In genomic region chr10:74387538-74388499, GRCm38 (mm10) we compare ENCODE assay signal across 17 mouse cellular contexts.
DNase-seq lines count a peak whose midpoint lies in the region; ATAC-seq and TF ChIP-seq lines count a peak whose summit lies in the region.
"Had no signal": no experiment of that assay in that cellular context is flagged by ENCODE, and none has a peak within 500 bp of the region (broad histone marks: within the 10 kb centered on the region; RNA-seq: fewer than 3 reads in every experiment).

No protein-coding gene starts in this region.

- no peak for TF ChIP-seq EP300 in heart, adult 2 months (IDR thresholded peaks at IDR 0.05; ENCODE audit: insufficient read depth, low read depth, low read length)

- H3K9ac ChIP-seq in kidney, embryonic 15.5 days: no peak overlapping the region
- no peak overlapping the region for H3K9ac ChIP-seq in hindbrain, embryonic 13.5 days
- H3K9ac ChIP-seq in heart, adult 2 months (ENCODE audit: low read depth, low read length): no peak overlapping the region
- H3K9ac ChIP-seq: heart, embryonic 13.5 days; lung, embryonic 15.5 days had no signal

- H3K36me3 ChIP-seq in kidney, embryonic 15.5 days: no peaks in the 10 kb centered on the region
- H3K36me3 ChIP-seq in hindbrain, embryonic 13.5 days: no peaks in the 10 kb centered on the region
- no peaks in the 10 kb centered on the region for H3K36me3 ChIP-seq in heart, adult 2 months (ENCODE audit: control insufficient read depth, insufficient read depth, low read length)
- H3K36me3 ChIP-seq: heart, embryonic 13.5 days; lung, embryonic 15.5 days had no signal

- no peak for TF ChIP-seq CTCF in heart, adult 2 months (IDR thresholded peaks at IDR 0.05)

- no peaks in the 10 kb centered on the region for H3K9me3 ChIP-seq in kidney, embryonic 15.5 days (replicated peaks)
- no peaks in the 10 kb centered on the region for H3K9me3 ChIP-seq in hindbrain, embryonic 13.5 days
- H3K9me3 ChIP-seq: heart, embryonic 13.5 days; lung, embryonic 15.5 days had no signal

- WGBS in kidney, embryonic 15.5 days: 36% methylated on average over 10 of the region's 10 CpGs
- WGBS in hindbrain, embryonic 13.5 days: 54% methylated on average over 10 of the region's 10 CpGs
- 72% methylated on average over 10 of the region's 10 CpGs for WGBS in heart, adult 2 months

- no peaks in the 10 kb centered on the region for H3K27me3 ChIP-seq in kidney, embryonic 15.5 days
- no peaks in the 10 kb centered on the region for H3K27me3 ChIP-seq in hindbrain, embryonic 13.5 days
- H3K27me3 ChIP-seq in heart, adult 2 months (ENCODE audit: control insufficient read depth, insufficient read depth, low read length): no peaks in the 10 kb centered on the region
- H3K27me3 ChIP-seq: heart, embryonic 13.5 days; lung, embryonic 15.5 days had no signal

- no peak for TF ChIP-seq POLR2A in heart, adult 2 months (IDR thresholded peaks at IDR 0.05; ENCODE audit: insufficient read depth, low read depth, low read length)

- H3K4me3 ChIP-seq in kidney, embryonic 15.5 days (replicated peaks): no peak overlapping the region
- no peak overlapping the region for H3K4me3 ChIP-seq in hindbrain, embryonic 13.5 days
- no peak overlapping the region for H3K4me3 ChIP-seq in heart, adult 2 months
- H3K4me3 ChIP-seq: gastrocnemius, adult 2 months; heart, embryonic 13.5 days; lung, embryonic 15.5 days had no signal

- no peaks in the 10 kb centered on the region for H3K79me2 ChIP-seq in heart, adult 2 months (replicated peaks; ENCODE audit: control insufficient read depth, insufficient read depth, low read length)

- no peaks in the 10 kb centered on the region for H3K4me1 ChIP-seq in kidney, embryonic 15.5 days
- H3K4me1 ChIP-seq in hindbrain, embryonic 13.5 days (replicated peaks): no peaks in the 10 kb centered on the region
- H3K4me1 ChIP-seq in heart, adult 2 months (ENCODE audit: control insufficient read depth, insufficient read depth, low read length): no peaks in the 10 kb centered on the region
- H3K4me1 ChIP-seq: heart, embryonic 13.5 days; lung, embryonic 15.5 days had no signal

- no peak overlapping the region for H3K4me2 ChIP-seq in kidney, embryonic 15.5 days
- H3K4me2 ChIP-seq in hindbrain, embryonic 13.5 days: no peak overlapping the region
- H3K4me2 ChIP-seq: heart, embryonic 13.5 days; lung, embryonic 15.5 days had no signal

- no peak for DNase-seq in kidney, adult 8-10 months
- peak; percentile 41 for DNase-seq in testis, postnatal 14 days (ENCODE audit: low spot score)
- DNase-seq in testis, postnatal 10 days (ENCODE audit: low spot score): no peak
- DNase-seq in retina, postnatal 1 day: peak; percentile 45
- no peak for DNase-seq in heart, adult 2 months
- no peak for DNase-seq in spleen, adult 12 weeks (ENCODE audit: low spot score)
- DNase-seq: adrenal gland, adult 2 months; cerebellum, postnatal 36 days; gastrocnemius, adult 2 months; kidney, postnatal 25 days; layer of hippocampus, postnatal 36 days; liver; spleen, adult 18-20 months had no signal

- peak; percentile 93 for ATAC-seq in kidney, embryonic 15.5 days (replicated peaks; ENCODE audit: low FRiP score)
- ATAC-seq in hindbrain, embryonic 13.5 days (ENCODE audit: low FRiP score): peak; percentile 84

- no peak overlapping the region for H3K27ac ChIP-seq in kidney, embryonic 15.5 days
- no peak overlapping the region for H3K27ac ChIP-seq in hindbrain, embryonic 13.5 days
- H3K27ac ChIP-seq in heart, adult 2 months: no peak overlapping the region
- H3K27ac ChIP-seq: gastrocnemius, adult 2 months; heart, embryonic 13.5 days; lung, embryonic 15.5 days had no signal

- intact Hi-C loops in heart, adult 2 months (cut with DNase I): no loop called here

Comparison
In these comparisons a context has a peak if more than half of its experiments do, and no peak if none do; other contexts are left out.
1. DNase-seq: peak in testis, postnatal 14 days (single experiment) and retina, postnatal 1 day (single experiment); none in kidney, adult 8-10 months (0 of 2), testis, postnatal 10 days (single experiment), heart, adult 2 months (0 of 2) and spleen, adult 12 weeks (single experiment).